Mouse (Mus musculus): ENCODE measurements at regions not wholly inside any gene's neighbourhood (a gene's known extent, or its start where the extent isn't known, plus 50 kb on each side); places are given as distances from the start of the nearest gene placed in this dataset.

DNA sequence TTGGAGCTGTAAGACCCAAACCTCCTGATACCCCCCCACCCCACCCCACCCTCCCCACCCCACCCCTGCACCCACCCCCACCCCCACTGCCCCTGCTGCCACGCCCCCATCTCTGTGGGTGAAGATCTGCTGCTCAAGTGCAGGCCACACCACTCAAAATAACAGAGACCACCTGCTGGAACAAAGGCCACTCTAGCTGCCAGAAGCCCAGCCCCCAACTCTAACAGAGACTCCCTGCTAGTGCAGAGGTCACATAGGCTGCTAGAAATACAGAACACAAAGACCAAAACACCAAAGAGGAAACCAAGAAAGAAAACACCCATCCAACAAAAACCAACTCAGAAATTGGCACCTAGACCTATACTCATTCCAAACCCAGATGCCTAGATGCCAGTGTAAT, 58.9 kb downstream of the Olfr267 start:
- DNase-seq (ENCODE audit: low read depth, low spot score) = no peak

- no peak for DNase-seq (ENCODE audit: low read depth, low spot score)
These were observed 61.1 kb downstream of the Olfr267 start for GRCm38 (mm10) chr4:58726424-58726823.

GRCm38 (mm10) chr4:58722772-58723171, 64.7 kb downstream of the Olfr267 start:
- DNase-seq (ENCODE audit: low read depth, low spot score) = no peak

- DNase-seq (ENCODE audit: low read depth, low spot score) = peak; percentile 34
These were observed 66.8 kb downstream of the Olfr267 start for GRCm38 (mm10) chr4:58720682-58721081.

- DNase-seq (ENCODE audit: low read depth, low spot score) = no peak
These were observed 71.1 kb downstream of the Olfr267 start for GRCm38 (mm10) chr4:58716426-58716825.

DNA sequence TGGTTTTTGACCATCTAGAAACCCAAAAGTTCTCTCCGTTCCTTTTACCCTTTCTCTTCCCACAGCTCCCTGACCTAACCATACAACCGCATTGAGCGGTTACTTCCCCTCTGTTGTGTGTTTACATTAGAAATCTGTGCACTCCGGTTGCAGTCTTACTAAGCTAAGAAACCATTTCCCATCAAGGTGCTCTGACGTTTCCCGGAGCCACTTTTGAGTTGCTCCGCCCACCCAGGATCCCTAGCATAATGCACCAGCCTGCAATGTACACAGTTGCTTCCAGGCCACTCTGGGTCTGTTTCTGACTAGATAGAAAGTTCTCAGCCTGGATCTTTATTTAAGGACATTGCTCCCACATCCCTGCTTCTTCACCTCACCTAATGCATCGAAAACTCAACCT, 71.7 kb downstream of the Olfr267 start:
- DNase-seq (ENCODE audit: low read depth, low spot score) = no peak

DNA sequence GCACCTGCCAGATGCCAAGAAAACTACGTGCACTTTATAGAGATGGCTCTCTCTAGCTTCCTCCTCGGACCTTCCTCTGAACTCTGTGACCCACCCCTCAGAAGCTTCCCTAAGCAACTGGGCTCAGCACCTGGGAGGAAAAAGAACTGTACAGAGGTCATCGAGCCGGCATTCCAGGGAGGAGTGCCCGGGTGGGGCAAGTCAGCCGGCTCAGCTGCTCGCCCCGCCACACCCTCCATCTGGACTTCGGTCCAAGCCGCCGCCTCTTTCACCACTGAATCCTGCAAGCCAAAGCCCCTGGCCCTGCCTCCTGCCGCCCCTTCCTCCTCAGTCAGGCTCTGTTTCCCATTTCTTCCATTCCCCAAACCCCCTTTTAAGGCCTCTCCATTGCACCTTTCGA, 73.3 kb downstream of the Olfr267 start:
- DNase-seq (ENCODE audit: low read depth, low spot score) = peak; percentile 57

- DNase-seq (ENCODE audit: low read depth, low spot score) = no peak
These were observed 74.6 kb downstream of the Olfr267 start for GRCm38 (mm10) chr4:58712875-58713274.

GRCm38 (mm10) chr4:58712166-58712565, 75.3 kb downstream of the Olfr267 start:
- DNase-seq (ENCODE audit: low read depth, low spot score) = no peak

GRCm38 (mm10) chr4:58699236-58699798, 88.2 kb downstream of the Olfr267 start:
- DNase-seq (ENCODE audit: low read depth, low spot score) = no peak

DNA sequence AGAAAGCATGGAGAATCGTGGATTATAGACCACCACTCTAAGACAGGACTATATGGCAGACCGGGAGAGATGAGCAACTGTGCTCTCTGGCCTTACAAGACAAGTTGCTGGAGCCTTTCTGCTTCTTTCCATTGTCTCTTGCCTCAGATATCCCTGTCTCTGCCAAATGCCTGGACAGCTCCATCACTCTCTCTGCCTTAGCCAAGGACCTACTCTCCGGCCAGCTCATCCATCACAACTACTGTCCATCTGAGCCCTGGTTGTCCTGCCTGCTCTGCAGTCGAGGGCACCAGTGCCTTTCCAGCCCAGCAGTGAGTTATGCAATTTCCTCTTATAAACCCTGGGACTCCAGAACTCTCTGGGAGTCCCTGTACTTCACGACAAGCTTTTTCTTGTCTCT, 88.7 kb downstream of the Olfr267 start:
- DNase-seq (ENCODE audit: low read depth, low spot score) = no peak

- no peak for DNase-seq (ENCODE audit: low read depth, low spot score)
These were observed 90.8 kb downstream of the Olfr267 start for GRCm38 (mm10) chr4:58696684-58697083.

GRCm38 (mm10) chr4:58695281-58695680, 92.2 kb downstream of the Olfr267 start:
- no peak for DNase-seq (ENCODE audit: low read depth, low spot score)

- DNase-seq (ENCODE audit: low read depth, low spot score) = no peak
These were observed 94.5 kb downstream of the Olfr267 start for GRCm38 (mm10) chr4:58693018-58693417.

GRCm38 (mm10) chr4:58681926-58682325, 105.6 kb downstream of the Olfr267 start:
- DNase-seq (ENCODE audit: low read depth, low spot score) = no peak

GRCm38 (mm10) chr4:58677701-58678385, 109.7 kb downstream of the Olfr267 start:
- no peak for DNase-seq (ENCODE audit: low read depth, low spot score)

- DNase-seq (ENCODE audit: low read depth, low spot score) = no peak
These were observed 116.0 kb downstream of the Olfr267 start for GRCm38 (mm10) chr4:58671406-58672035.

DNA sequence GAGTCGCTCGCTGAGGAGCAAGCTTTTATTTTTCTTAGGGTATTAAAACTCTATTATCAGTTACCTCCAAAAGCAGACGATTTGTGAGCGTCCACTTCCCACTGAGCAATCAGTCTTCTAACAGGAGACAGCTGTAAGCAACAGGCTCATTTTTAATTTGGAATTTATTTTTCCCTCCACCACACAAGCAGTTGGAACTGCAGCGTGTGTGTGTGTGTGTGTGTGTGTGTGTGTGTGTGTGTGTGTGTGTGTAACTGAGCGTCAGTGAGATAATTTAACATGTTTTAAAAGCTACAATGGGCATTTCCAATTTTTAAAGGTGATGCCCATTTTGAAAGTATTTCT, 116.6 kb downstream of the Olfr267 start:
- no peak for DNase-seq (ENCODE audit: low read depth, low spot score)

DNA sequence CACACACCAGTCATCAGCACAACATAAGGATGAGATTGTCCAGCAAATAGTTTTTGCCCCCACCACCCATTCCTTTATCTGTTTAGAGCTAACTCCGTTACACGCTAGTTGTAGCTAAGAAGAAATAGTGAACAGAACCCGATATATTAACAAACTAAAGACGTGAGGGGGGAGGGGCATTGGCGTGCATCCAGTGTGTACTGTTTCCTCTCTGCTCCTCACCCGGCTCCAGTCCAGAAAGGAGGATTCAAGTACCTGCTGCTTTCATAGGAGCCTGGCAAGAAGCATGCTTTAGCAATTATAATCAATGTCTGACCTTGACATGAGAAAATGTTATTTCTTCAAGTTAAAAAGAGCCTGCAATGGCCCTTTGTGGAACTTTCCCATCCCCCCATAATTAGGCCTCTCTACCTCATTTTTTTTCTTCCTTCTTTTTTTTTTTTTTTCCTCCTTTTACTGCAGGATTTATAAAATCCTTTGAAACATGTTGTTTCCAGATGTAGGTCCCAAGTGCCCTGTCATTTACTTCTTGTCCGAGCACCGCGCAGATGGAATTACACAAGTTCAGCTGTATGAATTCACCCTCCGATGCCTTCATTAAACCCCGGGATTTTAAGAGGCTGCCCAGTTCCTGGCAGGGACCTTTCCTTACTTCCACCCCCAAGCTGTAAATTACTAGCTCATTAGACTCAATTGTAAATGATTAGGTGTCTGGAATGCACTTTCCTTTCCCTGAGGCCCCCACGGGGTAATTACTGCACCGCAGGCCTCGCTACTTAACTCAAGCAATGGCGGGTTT, 116.6 kb upstream of the Lpar1 start:
- no peak for DNase-seq (ENCODE audit: low read depth, low spot score)

GRCm38 (mm10) chr4:58668368-58669153, 114.9 kb upstream of the Lpar1 start:
- DNase-seq (ENCODE audit: low read depth, low spot score) = no peak

- no peak for DNase-seq (ENCODE audit: low read depth, low spot score)
These were observed 110.0 kb upstream of the Lpar1 start for GRCm38 (mm10) chr4:58663628-58664205.

Measured in WW6 (cell line).